ENCODE assay signal across 20 mouse cellular contexts in the genomic region with DNA sequence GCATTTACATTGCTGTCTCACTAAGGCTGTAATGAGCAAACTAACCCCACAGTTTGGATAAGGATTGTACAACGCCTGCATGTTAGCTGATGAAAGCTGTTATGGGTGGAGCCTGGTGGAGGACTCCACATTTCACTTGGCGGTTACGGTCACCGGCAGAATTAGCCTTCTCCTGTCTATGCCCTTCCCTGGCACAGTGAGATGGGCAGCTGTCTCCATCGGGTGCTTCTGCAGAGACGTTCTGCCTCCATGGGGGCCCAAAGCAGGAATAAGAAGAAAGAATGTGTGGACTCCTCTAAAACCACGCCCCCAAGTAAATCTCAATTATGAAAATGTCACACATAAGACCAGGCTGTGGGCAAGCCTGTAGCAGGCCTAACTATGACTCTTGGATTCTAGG. TPM values are rescaled to one million over a fixed set of nuclear protein-coding genes. Genes with fewer than 3 reads are reported as not detected.
A peak's percentile ranks its signal among the peaks of the same experiment; 100 is the strongest.
DNase-seq lines count a peak whose midpoint lies in the region; ATAC-seq and TF ChIP-seq lines count a peak whose summit lies in the region.
"Had no signal": no experiment of that assay in that cellular context is flagged by ENCODE, and none has a peak within 500 bp of the region (broad histone marks: within the 10 kb centered on the region; RNA-seq: fewer than 3 reads in every experiment).

No protein-coding gene starts in this region.

- peak; percentile 62 for DNase-seq in heart, embryonic 10.5 days (ENCODE audit: low spot score)
- no peak for DNase-seq in Patski (ENCODE audit: low read depth, low spot score)
- DNase-seq in gastrocnemius, adult 18-20 months (ENCODE audit: low spot score) = no peak
- DNase-seq: adrenal gland, adult 2 months; adrenal gland, postnatal 25 days; cerebellum, adult 18-20 months; embryo, embryonic 11 days; gastrocnemius, postnatal 10 days had no signal

- no peak for TF ChIP-seq EP300 in ES-Bruce4 (IDR thresholded peaks at IDR 0.05; ENCODE audit: insufficient read depth, low read depth, low read length)

- POLR2A ChIA-PET in Patski (lab: Charles Lee) = interaction anchor here (0.8 kb wide), 1 partner anchor 61 kb away, joined by 4 read pairs; no protein-coding TSS in a partner anchor

- CTCF ChIA-PET in Patski (lab: Charles Lee) = interaction anchor here (1.2 to 3.9 kb wide), 3 partner anchors 9 to 150 kb away, joined by 3 to 29 read pairs (median 6); no protein-coding TSS in a partner anchor

- H3K4me3 ChIP-seq in heart, embryonic 10.5 days = no peak overlapping the region
- no peak overlapping the region for H3K4me3 ChIP-seq in heart, embryonic 11.5 days (ENCODE audit: low read depth, low read length)
- no peak overlapping the region for H3K4me3 ChIP-seq in ES-Bruce4 (ENCODE audit: low read depth, low read length)
- H3K4me3 ChIP-seq: embryonic facial prominence, embryonic 15.5 days; erythroblast, embryonic 14.5 days; forebrain, embryonic 10.5 days; heart, embryonic 12.5 days; hindbrain, embryonic 10.5 days; intestine, embryonic 15.5 days had no signal

- H3K27ac ChIP-seq in heart, embryonic 10.5 days = no peak overlapping the region
- H3K27ac ChIP-seq in heart, embryonic 11.5 days (ENCODE audit: low read depth, low read length) = no peak overlapping the region
- no peak overlapping the region for H3K27ac ChIP-seq in ES-Bruce4 (ENCODE audit: insufficient read depth, low read length)
- H3K27ac ChIP-seq: embryonic facial prominence, embryonic 15.5 days; forebrain, embryonic 10.5 days; hindbrain, embryonic 10.5 days; hindbrain, embryonic 14.5 days; intestine, embryonic 15.5 days had no signal

- H3K4me2 ChIP-seq in heart, embryonic 11.5 days = no peak overlapping the region
- H3K4me2 ChIP-seq: embryonic facial prominence, embryonic 15.5 days; heart, embryonic 12.5 days; hindbrain, embryonic 14.5 days; intestine, embryonic 15.5 days had no signal

- in situ Hi-C loops in Patski (cut with MboI; ENCODE audit: low pct_unique_long_range_greater_than_20kb) = loop anchor here (5.0 kb wide), 2 partner anchors 64 to 144 kb away; no protein-coding TSS in a partner anchor

- WGBS in heart, embryonic 10.5 days = 70% methylated on average over 7 of the region's 7 CpGs
- 73% methylated on average over 7 of the region's 7 CpGs for WGBS in heart, embryonic 11.5 days (ENCODE audit: insufficient replicate concordance)

- TF ChIP-seq CTCF in ES-Bruce4 (IDR thresholded peaks at IDR 0.05; ENCODE audit: low read depth, low read length) (no peak), Patski (IDR thresholded peaks at IDR 0.05) (no peak)

- H3K9ac ChIP-seq in heart, embryonic 11.5 days (ENCODE audit: low read depth, low read length) = no peak overlapping the region
- peak overlapping the region; percentile 15; the same call in 1 of the 2 replicates for H3K9ac ChIP-seq in ES-Bruce4 (ENCODE audit: low read depth, poor library complexity, severe bottlenecking)
- H3K9ac ChIP-seq: embryonic facial prominence, embryonic 15.5 days; heart, embryonic 12.5 days; hindbrain, embryonic 14.5 days; intestine, embryonic 15.5 days had no signal

- no peak for TF ChIP-seq POLR2A in ES-Bruce4 (IDR thresholded peaks at IDR 0.05; ENCODE audit: insufficient read depth, low read length)

- H3K27me3 ChIP-seq in heart, embryonic 10.5 days (ENCODE audit: insufficient read depth, poor library complexity, severe bottlenecking) = peaks cover 20% of the 10 kb centered on the region; the same call in 1 of the 2 replicates
- no peaks in the 10 kb centered on the region for H3K27me3 ChIP-seq in heart, embryonic 11.5 days (ENCODE audit: control insufficient read depth, insufficient read depth, low read length)
- H3K27me3 ChIP-seq in ES-Bruce4 (ENCODE audit: control insufficient read depth, insufficient read depth, low read length, poor library complexity, severe bottlenecking) = no peaks in the 10 kb centered on the region
- H3K27me3 ChIP-seq in Patski = no peaks in the 10 kb centered on the region
- H3K27me3 ChIP-seq: intestine, embryonic 15.5 days had no signal

- H3K36me3 ChIP-seq in heart, embryonic 10.5 days = no peaks in the 10 kb centered on the region
- no peaks in the 10 kb centered on the region for H3K36me3 ChIP-seq in heart, embryonic 11.5 days (ENCODE audit: control insufficient read depth, insufficient read depth, low read length)
- no peaks in the 10 kb centered on the region for H3K36me3 ChIP-seq in ES-Bruce4 (ENCODE audit: control insufficient read depth, insufficient read depth, low read length, poor library complexity, severe bottlenecking)
- H3K36me3 ChIP-seq: embryonic facial prominence, embryonic 15.5 days; forebrain, embryonic 10.5 days; G1E; heart, embryonic 12.5 days; hindbrain, embryonic 10.5 days; intestine, embryonic 15.5 days had no signal

- no peaks in the 10 kb centered on the region for H3K9me3 ChIP-seq in heart, embryonic 10.5 days
- no peaks in the 10 kb centered on the region for H3K9me3 ChIP-seq in heart, embryonic 11.5 days (replicated peaks; ENCODE audit: control insufficient read depth, low read length)
- H3K9me3 ChIP-seq in ES-Bruce4 (replicated peaks; ENCODE audit: control insufficient read depth, insufficient read depth, low read length, poor library complexity, severe bottlenecking) = peaks cover 8% of the 10 kb centered on the region
- H3K9me3 ChIP-seq: embryonic facial prominence, embryonic 15.5 days; forebrain, embryonic 10.5 days; heart, embryonic 12.5 days; hindbrain, embryonic 10.5 days; intestine, embryonic 15.5 days had no signal

- ATAC-seq in heart, embryonic 11.5 days (replicated peaks; ENCODE audit: insufficient number of reproducible peaks, low FRiP score, low TSS enrichment) = no peak
- peak; percentile 36 for ATAC-seq in Patski
- ATAC-seq in megakaryocyte-erythroid progenitor cell, adult 5-6 weeks (replicated peaks; ENCODE audit: low FRiP score, low TSS enrichment, poor library complexity, severe bottlenecking) = 0 out of 2 replicates have a peak, but pooled peaks have one; percentile 29
- ATAC-seq: activated CD4-positive, CD25-positive, alpha-beta regulatory T cell, adult 4 months; intestine, embryonic 15.5 days had no signal

- no peaks in the 10 kb centered on the region for H3K4me1 ChIP-seq in heart, embryonic 10.5 days
- H3K4me1 ChIP-seq in heart, embryonic 11.5 days (ENCODE audit: control insufficient read depth, insufficient read depth, low read length) = no peaks in the 10 kb centered on the region
- H3K4me1 ChIP-seq in ES-Bruce4 (ENCODE audit: control insufficient read depth, insufficient read depth, low read length) = peaks cover 1% of the 10 kb centered on the region
- H3K4me1 ChIP-seq: embryonic facial prominence, embryonic 15.5 days; forebrain, embryonic 10.5 days; heart, embryonic 12.5 days; hindbrain, embryonic 10.5 days; intestine, embryonic 15.5 days had no signal

RNA-seq across cellular contexts. Expression of a gene that starts 21.8 kb away (rescaled TPM):
- polyA plus RNA-seq in heart, embryonic 10.5 days (2016; fragmentation: Nextera tagmentation; extraction: Ambion mirVana) = 0.15 and 0.70 TPM in 2 replicates
- polyA plus RNA-seq in heart, embryonic 11.5 days (2014; fragmentation: Nextera tagmentation; extraction: Ambion mirVana) = 0.34 and 0.56 TPM in 2 replicates
- not detected in 2 replicates for polyA plus RNA-seq in ES-Bruce4 (2011; ENCODE audit: insufficient read depth, insufficient read length, low read depth, missing spikeins)
- polyA plus RNA-seq in Patski (2021) = not detected
- 1.1 and 1.6 TPM in 2 replicates for total RNA-seq in megakaryocyte-erythroid progenitor cell, adult 5-6 weeks (2014; fragmentation: Nextera tagmentation)
- total RNA-seq in megakaryocyte-erythroid progenitor cell, adult 5-6 weeks (2017) = 0.46 and 4.5 TPM in 2 replicates
- total RNA-seq in gastrocnemius, adult 18-20 months (2021) = not detected
- polyA plus RNA-seq: erythroblast, embryonic 14.5 days; G1E had no signal

RNA-seq across cellular contexts. Expression of a gene that starts 59.9 kb away (rescaled TPM):
- polyA plus RNA-seq in heart, embryonic 10.5 days (2016; fragmentation: Nextera tagmentation; extraction: Ambion mirVana) = 1.9 TPM in 2 replicates
- polyA plus RNA-seq in heart, embryonic 11.5 days (2014; fragmentation: Nextera tagmentation; extraction: Ambion mirVana) = 1.6 and 1.7 TPM in 2 replicates
- 29.0 and 32.2 TPM in 2 replicates for polyA plus RNA-seq in ES-Bruce4 (2011; ENCODE audit: insufficient read depth, insufficient read length, low read depth, missing spikeins)
- 52.8 TPM for polyA plus RNA-seq in Patski (2021)
- 20.5 and 25.4 TPM in 2 replicates for total RNA-seq in megakaryocyte-erythroid progenitor cell, adult 5-6 weeks (2014; fragmentation: Nextera tagmentation)
- 12.2 and 15.6 TPM in 2 replicates for total RNA-seq in megakaryocyte-erythroid progenitor cell, adult 5-6 weeks (2017)
- total RNA-seq in gastrocnemius, adult 18-20 months (2021) = 10 to 100 TPM in 1 of 2 experiments, 1 to 10 TPM in 1; 7.8 to 10.0 TPM

Comparison
In these comparisons a context has a peak if more than half of its experiments do, and no peak if none do; other contexts are left out.
1. RNA of a gene that starts 59.9 kb away (polyA plus RNA-seq): 52.8 TPM in Patski (single experiment) and 29.0 to 32.2 TPM in ES-Bruce4; 1.9 TPM in heart, embryonic 10.5 days and 1.6 to 1.7 TPM in heart, embryonic 11.5 days; every median in the first group is over 10 times any median in the second.